Mouse (Mus musculus) heart, adult 8-10 months (tissue): ENCODE measurements around the gene Efna5. TPM values are rescaled to one million over a fixed set of nuclear protein-coding genes. Genes with fewer than 3 reads are reported as not detected.

Source experiments
- DNase-seq: peaks from one replicate; pipeline ENCODE4 v3.0.0; 2022; ENCODE audit warnings: low spot score
- total RNA-seq, 4 experiments: library from RNA; stranded (reverse); gene quantifications; 2 replicates each; pipeline ENCODE4 v1.2.4; 2022

The Efna5 gene
- total RNA-seq, 4 experiments from 2014 or later: 17.4 to 20.1 (median 19.1) TPM

DNA sequence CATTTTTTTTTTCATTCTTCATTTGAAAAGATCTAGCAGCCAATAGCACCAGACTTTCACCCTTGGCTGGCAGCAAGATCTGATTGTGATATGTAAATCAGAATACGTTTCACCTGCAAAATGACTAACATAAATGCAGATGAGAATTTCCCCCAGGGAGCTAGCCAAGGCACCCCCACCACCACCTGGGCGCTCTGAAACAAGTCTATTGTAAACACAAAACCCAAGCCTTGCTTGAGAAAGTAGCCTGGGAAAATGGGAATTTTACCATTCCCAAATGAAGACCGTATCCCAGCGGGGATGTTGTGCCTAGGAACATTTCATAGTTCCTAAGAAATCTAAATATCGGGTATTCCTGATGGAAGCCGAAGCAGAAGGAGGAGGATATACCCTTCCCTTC is 92.3 kb downstream of the Efna5 start:
- no peak for DNase-seq

DNA sequence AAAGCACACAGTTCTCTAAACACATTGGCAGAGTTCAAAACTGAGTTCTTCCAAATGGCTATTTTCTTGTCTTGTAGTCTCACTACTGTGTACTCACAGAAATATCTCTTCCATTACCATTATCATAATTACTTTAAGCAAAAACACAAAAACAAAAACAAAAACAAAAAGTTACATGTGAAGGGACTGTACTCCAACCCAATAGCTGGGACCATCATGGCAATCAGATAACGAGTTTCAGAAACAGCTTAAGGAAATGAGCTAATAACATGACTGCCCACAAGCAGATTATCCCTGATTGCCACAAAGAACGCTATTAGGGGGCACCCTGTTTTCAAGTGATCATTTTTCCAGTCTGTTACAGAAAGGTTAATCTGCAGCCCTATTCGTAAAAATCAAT is 93.3 kb downstream of the Efna5 start:
- no peak for DNase-seq

DNA sequence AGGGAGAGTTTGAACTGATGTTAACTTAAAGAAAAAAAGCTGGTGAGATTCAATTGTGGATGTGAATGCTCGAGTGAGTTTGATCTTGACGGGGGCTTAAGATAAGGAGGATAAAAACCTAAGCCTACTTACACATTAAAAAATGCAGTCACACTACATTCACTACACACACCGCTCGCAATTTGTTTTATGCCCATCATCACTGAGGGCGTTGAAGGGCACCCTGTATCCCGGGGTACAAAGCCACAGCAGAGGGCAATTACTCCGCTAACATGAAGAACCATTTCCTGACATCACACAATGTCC is 94.6 kb downstream of the Efna5 start:
- DNase-seq: no peak

DNA sequence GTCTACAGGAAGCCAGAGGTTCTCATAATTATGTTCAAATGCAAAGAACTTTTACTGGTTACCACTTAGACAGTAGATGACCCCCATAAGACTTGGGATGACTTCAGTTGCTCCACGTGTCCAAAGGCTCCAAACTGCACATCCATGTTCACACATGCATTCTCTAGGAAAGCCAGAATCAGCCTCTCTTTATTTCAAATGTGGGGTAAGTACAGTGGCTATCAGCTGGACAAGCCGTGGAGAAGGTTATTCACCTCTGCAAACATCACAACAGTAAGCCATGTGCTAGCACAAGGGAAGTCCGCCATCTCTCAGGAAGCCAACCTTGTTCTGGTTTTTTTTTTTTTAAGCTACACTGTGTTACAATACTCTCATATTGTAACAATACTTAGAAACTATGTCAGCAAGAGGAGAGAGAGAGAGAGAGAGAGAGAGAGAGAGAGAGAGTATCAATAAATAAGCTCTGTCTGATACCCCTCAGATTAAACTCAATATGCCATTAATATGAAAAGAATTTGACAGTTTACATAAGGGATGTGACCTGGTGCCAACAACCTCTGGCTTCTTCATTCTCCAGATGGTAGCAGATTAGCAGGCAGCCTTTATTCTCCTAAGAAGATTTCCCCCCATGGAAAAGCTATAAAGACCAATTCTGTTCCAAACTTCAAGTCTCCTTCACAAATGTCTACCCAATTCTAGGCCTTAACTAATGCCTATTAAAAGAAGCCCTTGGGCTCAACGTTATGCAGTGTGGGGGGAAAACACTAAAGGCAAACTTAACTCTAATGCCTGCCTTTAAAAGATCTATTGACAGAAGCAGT is 95.1 kb downstream of the Efna5 start:
- DNase-seq: no peak

DNA sequence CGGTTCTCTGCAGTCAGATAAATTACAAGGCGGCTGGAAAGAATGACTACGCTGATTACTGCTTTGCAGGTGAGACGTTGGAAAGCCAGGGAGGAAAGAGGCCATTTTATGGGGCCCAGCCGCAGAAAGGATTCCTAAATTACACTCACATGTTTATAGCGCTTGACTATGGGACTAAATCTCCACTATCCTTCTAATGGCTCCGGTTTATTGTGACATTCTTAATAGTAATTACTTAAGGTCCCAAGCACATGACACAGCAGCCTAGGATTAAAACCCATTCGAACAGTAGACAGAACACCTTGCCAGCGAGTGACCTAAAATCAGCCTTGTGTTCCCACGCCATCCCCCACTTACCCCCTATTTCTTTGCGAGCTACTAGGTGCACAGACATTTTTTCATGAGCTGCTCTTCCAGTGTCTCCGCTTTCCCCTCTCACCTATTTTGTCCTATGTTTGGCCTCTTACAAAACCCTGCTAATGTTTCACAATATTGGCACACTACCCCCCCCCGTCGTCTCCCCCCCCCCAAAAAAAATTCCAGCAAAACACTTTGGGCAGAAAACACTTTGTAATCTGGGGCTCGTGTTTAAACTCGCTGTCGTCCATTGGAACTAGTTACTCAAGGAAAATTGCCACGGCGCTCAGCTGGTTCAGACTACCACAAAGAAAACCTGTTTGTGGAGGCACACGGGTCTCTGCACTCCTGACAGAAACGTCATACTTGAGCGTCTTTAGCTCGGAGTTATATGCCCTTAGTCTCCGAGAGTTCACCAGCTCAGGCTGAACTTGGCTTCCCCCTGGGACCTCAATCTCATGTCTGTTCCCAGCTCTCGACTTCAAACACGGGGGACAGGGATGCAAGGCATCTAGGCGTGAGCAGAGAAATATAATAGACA is 96.6 kb downstream of the Efna5 start:
- DNase-seq: no peak

DNA sequence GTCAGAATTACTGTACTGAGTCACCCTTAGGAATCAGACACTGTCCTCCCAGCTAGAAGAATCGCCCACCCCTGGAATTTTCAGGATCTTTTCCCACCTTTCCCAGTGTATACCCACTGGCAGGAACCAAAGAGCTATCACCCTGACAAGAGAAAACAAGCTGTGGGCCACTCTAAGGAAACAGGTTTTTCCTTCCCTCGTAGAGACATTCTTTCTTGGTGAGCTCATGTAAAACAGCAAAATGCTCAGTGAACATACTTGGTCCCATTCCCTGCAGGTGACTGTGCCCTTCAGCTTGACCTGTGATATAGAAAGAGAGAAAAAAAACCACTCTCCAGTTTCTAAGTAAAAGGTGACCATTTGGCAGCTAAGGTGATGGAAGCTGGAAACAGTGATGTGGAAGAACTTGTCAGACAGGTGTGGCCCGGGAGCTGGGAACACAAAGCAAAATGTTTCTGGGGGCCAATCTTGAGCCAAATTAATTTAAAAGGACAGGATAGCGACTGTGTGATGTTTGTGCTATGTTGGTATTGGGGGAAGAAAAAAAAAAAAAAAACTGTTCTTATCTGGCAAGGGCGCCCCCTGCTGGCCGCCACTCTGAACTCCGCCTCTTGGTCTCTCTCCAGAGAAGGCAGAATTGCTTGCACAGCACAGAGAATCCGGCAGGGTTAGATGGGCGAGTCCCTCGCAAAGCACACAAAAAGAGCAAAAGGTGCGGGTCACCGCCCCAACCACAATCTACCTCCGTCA is 97.4 kb downstream of the Efna5 start:
- peak; percentile 72 for DNase-seq

DNA sequence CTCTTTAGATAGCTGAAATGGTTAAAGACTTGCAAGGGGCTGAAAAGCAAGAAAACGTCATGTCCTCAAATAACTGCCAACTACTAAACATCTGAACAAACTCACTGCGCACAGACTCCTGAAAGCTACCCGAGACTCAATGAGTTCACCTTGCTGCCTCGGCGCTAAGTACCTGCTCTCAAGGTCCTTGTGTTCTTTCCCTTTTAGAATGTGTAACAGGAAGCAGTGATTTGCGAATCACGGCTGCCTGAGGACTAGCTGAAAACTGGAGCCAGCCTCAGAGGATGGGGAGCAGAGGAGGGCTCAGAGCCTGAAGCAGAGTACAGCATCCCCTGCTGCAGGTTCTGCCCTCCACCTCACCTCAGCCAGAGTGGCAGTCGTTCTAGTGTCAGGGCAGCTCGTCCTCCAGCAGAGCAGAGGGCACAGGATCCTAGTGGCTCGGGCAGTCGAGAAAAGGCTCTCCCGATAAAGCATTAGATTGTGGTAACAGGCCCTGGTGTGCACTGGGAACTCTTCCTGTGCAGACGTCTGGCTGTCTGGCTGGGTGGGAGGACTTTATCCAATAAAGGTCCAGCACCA is 98.2 kb downstream of the Efna5 start:
- no peak for DNase-seq

DNA sequence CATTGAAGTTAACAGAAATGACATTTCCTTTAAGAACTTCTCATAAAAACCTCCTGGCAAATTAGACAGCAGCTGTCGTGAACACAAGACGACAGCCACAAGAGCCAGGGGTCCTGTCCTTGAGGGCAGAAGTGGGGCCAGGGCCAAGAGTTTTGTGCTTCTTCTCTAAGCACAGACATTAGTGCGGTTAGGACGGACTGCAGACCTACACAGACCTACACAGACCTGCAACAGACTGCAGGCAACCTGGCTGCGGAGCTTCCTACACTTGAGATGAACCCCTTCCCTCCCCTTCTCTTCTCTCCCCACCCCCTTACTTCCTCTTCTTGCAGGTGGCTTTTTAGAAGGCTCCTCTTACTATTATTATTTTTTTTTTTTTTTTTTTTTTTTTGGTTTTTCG is 100.0 kb downstream of the Efna5 start:
- DNase-seq: no peak

DNA sequence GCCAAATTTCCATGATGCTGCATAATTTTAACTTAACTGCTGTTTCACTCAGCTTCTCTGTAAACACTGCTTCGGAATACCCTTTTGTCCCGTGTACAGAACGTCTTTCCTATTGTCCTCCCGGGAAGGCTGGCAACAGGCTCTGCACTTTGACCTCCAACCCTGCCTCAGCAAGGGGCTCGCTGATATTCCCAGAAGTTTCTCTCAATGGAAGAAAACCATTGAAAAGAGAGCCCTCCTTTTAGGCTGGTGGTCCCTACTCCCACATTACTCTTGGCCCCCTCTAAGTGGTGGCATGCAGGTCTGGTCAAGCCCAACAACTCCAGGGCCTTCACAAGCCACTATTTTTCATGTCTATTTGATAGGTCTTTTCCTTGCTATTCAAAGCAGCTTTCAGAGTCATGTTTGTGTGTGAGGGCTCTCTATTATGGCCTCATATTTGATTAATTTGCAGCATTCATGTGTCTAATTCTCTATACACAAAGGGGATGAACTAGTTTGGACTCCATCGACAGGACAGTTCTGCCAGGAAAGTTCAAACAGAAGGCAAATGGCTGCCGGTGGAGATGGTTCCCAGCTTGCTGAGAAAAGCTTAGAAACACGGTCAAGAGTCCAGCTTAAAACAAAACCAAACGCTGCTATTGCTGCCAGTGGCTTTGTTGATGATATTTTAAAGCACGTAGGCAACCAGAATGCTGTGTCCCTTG is 103.1 kb downstream of the Efna5 start:
- DNase-seq: no peak

DNA sequence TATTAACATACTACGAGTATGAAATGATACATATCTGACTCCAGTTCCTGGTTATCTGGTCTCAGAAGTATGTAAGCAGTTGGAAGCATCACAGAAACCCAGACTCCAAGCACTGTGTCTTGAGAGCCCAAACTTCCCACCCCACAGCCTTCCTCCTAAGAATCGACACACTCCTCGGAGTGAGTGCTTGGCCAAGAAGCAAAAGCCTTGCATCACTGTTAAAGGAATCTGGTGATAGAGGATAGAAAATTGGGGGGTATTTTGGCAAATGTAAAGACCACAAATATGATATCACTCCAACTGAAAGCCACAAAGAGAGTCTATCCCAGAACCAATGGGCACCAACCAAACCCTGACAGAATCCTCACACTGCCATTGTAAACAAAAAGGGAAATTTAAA is 104.4 kb downstream of the Efna5 start:
- no peak for DNase-seq

DNA sequence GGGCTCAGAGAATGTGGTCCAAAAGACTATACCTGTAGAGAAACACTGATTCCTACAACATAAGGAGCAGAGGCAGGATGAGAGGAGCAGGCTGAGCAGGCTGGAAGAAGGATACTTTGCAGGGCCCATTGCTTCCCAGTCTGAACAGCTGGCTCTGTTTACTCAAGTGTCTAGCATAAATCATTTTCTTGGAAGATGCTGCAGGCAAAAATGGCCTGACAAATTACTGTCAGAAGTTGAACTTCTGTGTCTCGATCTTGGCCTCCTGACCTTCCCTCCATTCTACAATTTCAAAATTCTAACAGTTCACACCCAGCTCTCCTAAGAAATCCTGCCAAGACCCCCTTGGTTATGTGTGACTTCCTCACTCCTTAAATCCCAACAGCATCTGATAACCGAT is 105.1 kb downstream of the Efna5 start:
- peak; percentile 50 for DNase-seq

DNA sequence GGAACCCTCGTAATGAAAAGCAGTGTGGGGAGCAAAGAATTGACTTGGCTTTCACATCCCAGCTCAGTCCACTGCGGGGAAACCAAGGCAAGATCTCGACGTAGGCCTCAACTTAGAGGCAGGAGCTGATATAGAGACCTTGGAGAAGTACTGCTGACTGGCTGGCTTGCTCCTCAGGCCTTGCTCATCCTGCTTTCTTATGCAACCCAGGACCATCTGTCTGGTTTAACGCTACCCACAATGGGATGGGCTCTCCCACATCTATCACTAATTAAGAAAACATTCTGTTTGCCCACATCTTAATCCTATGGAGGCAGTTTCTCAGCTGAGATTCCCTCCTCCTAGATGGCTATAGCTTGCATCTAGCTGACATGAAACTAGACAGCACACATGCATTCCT is 105.7 kb downstream of the Efna5 start:
- no peak for DNase-seq

DNA sequence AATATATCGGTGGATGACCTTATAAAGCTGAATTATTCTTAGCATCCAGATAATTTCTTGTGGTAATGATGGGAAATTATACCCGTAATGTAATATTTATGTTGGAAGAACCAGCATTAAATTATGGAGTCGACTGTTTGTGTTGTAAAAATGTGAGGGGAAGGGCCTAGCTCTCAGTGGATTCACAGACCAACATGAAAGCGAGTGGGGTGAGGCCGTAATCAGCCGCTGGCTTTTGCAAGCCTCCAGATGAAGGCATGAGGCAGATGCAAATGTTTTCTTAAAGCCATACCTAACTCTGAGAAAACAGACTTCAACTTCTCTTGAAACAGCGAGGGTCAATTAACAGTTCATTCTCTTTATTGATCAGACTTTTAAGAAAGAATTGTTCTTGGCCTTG is 106.4 kb downstream of the Efna5 start:
- no peak for DNase-seq

DNA sequence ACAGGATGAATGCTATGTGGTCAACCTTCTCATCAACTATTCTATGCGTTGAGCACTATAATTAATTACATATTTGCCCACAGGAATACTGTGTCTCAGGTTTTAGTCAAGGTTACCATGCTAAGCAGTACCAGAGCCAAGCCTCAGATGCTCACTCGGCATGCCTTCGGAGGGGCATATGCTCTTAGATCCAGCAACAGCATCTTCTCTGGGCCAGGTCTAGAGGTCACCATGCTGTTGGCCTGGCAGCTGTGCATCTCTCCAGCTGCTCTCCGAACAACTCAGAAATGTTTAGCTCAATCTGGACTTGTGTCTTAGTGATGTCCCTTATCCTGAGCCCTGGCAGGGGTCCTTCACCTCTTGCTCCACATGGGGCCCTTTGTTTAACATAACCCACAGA is 114.4 kb downstream of the Efna5 start:
- DNase-seq: no peak

DNA sequence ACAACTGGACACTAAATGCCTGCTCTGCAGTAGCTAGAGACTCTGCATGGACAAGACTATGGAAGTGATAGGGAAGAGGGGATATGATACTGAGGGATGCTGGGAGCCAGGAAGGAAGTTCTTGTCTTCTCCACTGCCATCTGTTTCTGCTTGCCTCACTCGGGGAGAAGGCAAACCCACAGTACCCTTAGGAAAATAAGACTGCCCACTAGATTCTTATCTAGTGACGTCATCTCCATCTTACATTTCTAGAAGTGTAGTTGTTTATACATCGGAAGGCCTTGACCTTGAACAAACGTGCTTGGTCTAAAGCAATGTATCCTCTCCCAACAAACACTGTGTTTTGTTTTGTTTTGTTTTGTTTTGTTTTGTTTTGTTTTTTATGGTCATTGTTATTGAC is 116.0 kb downstream of the Efna5 start:
- DNase-seq: no peak

DNA sequence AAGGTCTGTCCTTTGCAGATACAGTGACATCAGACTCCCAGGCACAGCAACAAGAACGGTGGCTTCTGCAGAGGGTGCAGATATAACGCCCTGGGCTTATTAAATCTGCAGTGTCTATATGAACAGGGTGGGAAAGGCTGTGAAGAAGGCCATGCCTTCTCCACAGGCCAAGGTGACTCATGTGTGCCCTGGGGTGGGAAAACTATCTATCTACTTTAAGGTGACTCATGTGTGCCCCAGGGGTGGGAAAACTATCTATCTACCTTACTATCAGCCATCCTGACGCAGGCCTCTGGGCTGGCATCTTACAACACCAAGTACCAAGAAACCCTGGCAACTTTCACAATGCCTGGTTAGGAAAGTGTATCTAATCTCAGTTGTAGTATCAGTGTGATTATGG is 124.2 kb downstream of the Efna5 start:
- no peak for DNase-seq

DNA sequence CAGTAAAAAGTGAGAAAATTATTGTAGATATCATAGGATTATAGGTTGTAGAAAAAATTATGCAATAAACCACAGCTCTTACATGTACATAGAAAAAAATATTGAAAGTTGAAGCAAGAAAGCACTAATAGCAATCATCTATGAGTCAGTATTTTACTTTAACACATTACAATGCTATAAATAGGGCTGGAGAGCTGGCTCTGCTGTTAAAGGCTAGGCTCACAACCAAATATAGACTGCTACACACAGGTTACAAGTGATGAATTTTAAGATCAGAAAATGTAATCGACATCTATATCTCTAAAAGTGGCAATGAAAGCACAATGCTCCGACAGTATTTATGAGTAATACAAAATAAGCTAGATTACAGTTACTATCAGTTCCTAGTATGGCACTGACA is 125.5 kb downstream of the Efna5 start:
- no peak for DNase-seq

DNA sequence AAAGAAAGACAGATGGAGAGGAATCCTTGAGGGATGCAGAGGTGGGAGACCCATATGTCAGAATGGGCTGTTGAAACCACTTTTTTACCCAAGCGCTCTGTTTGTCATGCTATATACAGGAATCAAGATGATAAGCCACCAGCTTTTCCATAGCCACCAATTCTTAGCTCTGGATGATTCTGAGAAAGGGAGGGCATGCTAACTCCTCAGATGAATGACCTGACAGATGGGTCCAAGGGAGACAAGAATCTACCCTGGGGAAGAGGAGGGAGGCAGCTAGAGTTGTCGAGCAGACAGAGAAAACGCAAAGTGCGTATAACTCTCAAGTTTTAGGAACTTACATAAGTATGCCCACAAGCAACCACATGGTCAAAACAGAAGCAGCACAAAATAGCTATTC is 126.5 kb downstream of the Efna5 start:
- no peak for DNase-seq

DNA sequence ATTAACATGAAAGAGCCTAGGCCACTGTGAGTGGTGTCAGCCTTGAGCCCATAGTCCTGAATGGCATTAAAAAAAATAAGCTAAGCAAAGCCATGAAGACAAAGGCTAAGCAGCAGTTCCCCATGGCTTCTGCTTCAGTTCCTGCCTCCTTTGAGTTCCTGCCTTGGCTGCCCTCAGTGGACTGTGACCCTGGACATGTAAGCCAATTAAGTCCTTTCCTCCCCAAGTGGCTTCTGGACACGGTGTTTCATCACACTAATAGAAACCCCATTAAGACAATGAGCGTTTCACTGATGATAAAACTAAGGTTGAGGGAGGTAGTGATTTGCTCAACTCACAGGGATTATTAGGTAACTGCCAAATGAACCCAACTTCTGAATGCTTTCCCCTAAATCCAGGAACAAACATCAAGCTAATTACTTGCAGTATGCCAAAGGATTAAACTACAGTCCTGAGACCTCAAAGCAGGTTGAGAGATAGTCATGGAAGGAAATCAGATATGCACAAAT is 128.7 kb downstream of the Efna5 start:
- no peak for DNase-seq

DNA sequence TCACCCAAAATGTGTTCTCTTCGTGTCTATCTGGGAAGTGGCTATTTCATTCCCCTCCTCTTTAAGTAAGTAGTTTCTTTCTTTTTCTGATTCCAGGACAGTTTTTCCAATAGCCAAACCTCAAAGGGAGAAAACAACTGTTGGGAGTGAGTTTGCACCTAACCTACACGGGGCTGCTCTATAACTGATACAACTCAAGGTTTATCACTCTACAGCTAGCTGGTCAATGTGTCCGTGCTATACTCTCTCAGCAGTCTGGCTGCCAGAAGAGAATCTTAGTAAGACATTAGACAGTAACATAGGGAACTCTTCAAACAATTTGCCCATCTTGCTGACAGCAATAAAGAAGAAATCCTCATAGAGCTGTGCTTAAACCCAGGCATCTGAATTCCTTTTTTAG is 130.5 kb downstream of the Efna5 start:
- DNase-seq: no peak
